ENCODE assay signal across 8 mouse cellular contexts in the genomic region with DNA sequence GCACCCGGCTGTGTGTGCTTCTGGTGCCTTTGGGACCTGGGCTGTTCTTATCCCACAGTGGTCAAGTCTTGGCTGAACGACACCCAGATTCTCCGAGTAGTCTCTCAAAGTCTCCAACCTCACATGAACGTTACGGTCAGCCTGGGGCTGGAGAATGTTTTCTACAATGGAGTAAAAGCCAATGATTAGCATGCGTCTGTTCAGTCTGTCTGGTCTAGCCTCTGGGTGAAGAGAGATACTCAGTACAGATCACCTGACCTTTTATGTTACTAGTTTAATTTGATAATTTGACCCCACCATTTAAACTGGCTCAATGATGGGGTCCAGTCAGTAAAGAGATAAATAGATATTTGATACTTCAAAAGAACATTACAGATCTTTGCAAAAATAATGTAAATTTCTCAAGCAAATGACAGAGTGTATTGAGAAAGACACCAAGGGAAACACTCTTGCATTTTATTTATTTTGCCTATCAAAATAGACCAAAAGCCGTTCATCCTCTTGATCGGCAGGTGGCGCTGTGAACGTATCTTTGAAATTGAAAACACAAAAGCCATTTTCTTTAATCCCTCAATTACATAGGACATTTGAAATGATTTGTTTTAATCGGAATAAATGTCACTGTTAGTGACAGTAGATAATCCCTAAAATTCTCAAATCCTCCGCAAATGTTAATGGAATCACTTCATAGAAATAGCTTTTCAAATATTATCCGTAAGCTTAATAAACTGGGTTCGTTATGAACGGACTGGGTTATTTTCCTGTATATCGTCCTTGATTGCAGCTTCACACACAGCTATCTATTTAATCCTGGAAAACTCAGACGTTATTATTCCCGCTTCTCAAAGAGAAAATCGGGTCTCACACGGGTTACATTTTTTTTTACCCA. TPM values are rescaled to one million over a fixed set of nuclear protein-coding genes. Genes with fewer than 3 reads are reported as not detected.
DNase-seq lines count a peak whose midpoint lies in the region; ATAC-seq lines count a peak whose summit lies in the region.

No protein-coding gene starts in this region.

- no peaks in the 10 kb centered on the region for H3K27me3 ChIP-seq in heart, embryonic 11.5 days (ENCODE audit: control insufficient read depth, insufficient read depth, low read length)
- H3K27me3 ChIP-seq in kidney, embryonic 15.5 days = no peaks in the 10 kb centered on the region
- H3K27me3 ChIP-seq in liver, embryonic 13.5 days = no peaks in the 10 kb centered on the region

- no peak overlapping the region for H3K27ac ChIP-seq in heart, embryonic 11.5 days (ENCODE audit: low read depth, low read length)
- no peak overlapping the region for H3K27ac ChIP-seq in kidney, embryonic 15.5 days
- H3K27ac ChIP-seq in liver, embryonic 13.5 days = no peak overlapping the region

- 0 out of 2 replicates have a peak overlapping the region, but pooled peaks have one; percentile 56 for H3K9ac ChIP-seq in heart, embryonic 11.5 days (ENCODE audit: low read depth, low read length)
- H3K9ac ChIP-seq in kidney, embryonic 15.5 days = no peak overlapping the region
- H3K9ac ChIP-seq in liver, embryonic 13.5 days = no peak overlapping the region

- no peaks in the 10 kb centered on the region for H3K36me3 ChIP-seq in heart, embryonic 11.5 days (ENCODE audit: control insufficient read depth, insufficient read depth, low read length)
- H3K36me3 ChIP-seq in kidney, embryonic 15.5 days = no peaks in the 10 kb centered on the region
- no peaks in the 10 kb centered on the region for H3K36me3 ChIP-seq in liver, embryonic 13.5 days

- peak; percentile 66 to 68 for DNase-seq in B cell, adult 2 months
- DNase-seq in ZHBTc4 (ENCODE audit: low read depth, low spot score) = peak; percentile 77
- peak; percentile 89 for DNase-seq in embryo, embryonic 10 days (ENCODE audit: low spot score)
- no peak for DNase-seq in liver, embryonic 13.5 days
- peak; percentile 55 for DNase-seq in neural tube, embryonic 10.5 days (ENCODE audit: extremely low spot score, low spot score)
- peak; percentile 52 for DNase-seq in thymus, postnatal 25 days

- H3K4me1 ChIP-seq in heart, embryonic 11.5 days (ENCODE audit: control insufficient read depth, insufficient read depth, low read length) = no peaks in the 10 kb centered on the region
- peaks cover 8% of the 10 kb centered on the region for H3K4me1 ChIP-seq in kidney, embryonic 15.5 days
- no peaks in the 10 kb centered on the region for H3K4me1 ChIP-seq in liver, embryonic 13.5 days (replicated peaks)

- no peaks in the 10 kb centered on the region for H3K9me3 ChIP-seq in heart, embryonic 11.5 days (replicated peaks; ENCODE audit: control insufficient read depth, low read length)
- H3K9me3 ChIP-seq in kidney, embryonic 15.5 days (replicated peaks) = no peaks in the 10 kb centered on the region
- no peaks in the 10 kb centered on the region for H3K9me3 ChIP-seq in liver, embryonic 13.5 days (replicated peaks)

- 31% methylated on average over 20 of the region's 20 CpGs for WGBS in heart, embryonic 11.5 days (ENCODE audit: insufficient replicate concordance)
- WGBS in kidney, embryonic 15.5 days = 29% methylated on average over 20 of the region's 20 CpGs
- 29% methylated on average over 20 of the region's 20 CpGs for WGBS in liver, embryonic 13.5 days (ENCODE audit: insufficient replicate concordance)

- peak overlapping the region; percentile 59 for H3K4me2 ChIP-seq in heart, embryonic 11.5 days
- peak overlapping the region; percentile 61 for H3K4me2 ChIP-seq in kidney, embryonic 15.5 days
- H3K4me2 ChIP-seq in liver, embryonic 13.5 days = peak overlapping the region; percentile 46

- H3K4me3 ChIP-seq in heart, embryonic 11.5 days (ENCODE audit: low read depth, low read length) = peak overlapping the region; percentile 36
- peak overlapping the region; percentile 38 for H3K4me3 ChIP-seq in kidney, embryonic 15.5 days (replicated peaks)
- H3K4me3 ChIP-seq in liver, embryonic 13.5 days (replicated peaks) = peak overlapping the region; percentile 14; the same call in 1 of the 2 replicates

- ATAC-seq in heart, embryonic 11.5 days (replicated peaks; ENCODE audit: insufficient number of reproducible peaks, low FRiP score, low TSS enrichment) = no peak
- no peak for ATAC-seq in kidney, embryonic 15.5 days (replicated peaks; ENCODE audit: low FRiP score)
- ATAC-seq in liver, embryonic 13.5 days (ENCODE audit: low read depth) = no peak

RNA-seq across cellular contexts. Expression of a gene that starts 29.3 kb away (rescaled TPM):
- polyA plus RNA-seq in heart, embryonic 11.5 days (2014; fragmentation: Nextera tagmentation; extraction: Ambion mirVana) = not detected in 2 replicates
- not detected in 2 replicates for polyA plus RNA-seq in kidney, embryonic 15.5 days (2015; fragmentation: Nextera tagmentation; extraction: Ambion mirVana)
- not detected in 2 replicates for polyA plus RNA-seq in liver, embryonic 13.5 days (2015; fragmentation: Nextera tagmentation; extraction: Ambion mirVana)
